Mouse (Mus musculus) neural tube, embryonic 11.5 days (tissue): ENCODE data around the gene U2surp. TPM values are rescaled to one million over a fixed set of nuclear protein-coding genes. Genes with fewer than 3 reads are reported as not detected.

Source experiments
- ATAC-seq: fragments of 200-750 bp; cut with Nextera tagmentation; 2 replicates; pipeline ENCODE4 v1.8.0; 2017; ENCODE audit warnings: moderate number of reproducible peaks, mild to moderate bottlenecking, moderate TSS enrichment, moderate library complexity; ENCODE audit not compliant: insufficient read depth, low FRiP score, low TSS enrichment
- DNase-seq: peaks from one replicate; pipeline ENCODE4 v3.0.0-alpha.2; 2015; ENCODE audit warnings: low spot score
- H3K27ac ChIP-seq: fragments of 300-500 bp; sonication (generic); 2 replicates; pipeline ENCODE4 v1.5.1; 2014; ENCODE audit warnings: low read depth, mild to moderate bottlenecking, low read length
- H3K27me3 ChIP-seq: fragments of 300-500 bp; sonication (generic); 2 replicates; pipeline ENCODE4 v1.6.1; 2014; ENCODE audit warnings: mild to moderate bottlenecking, low read length, mixed read lengths; ENCODE audit not compliant: control insufficient read depth, insufficient read depth
- H3K36me3 ChIP-seq: fragments of 300-500 bp; sonication (generic); 2 replicates; pipeline ENCODE4 v1.6.1; 2014; ENCODE audit warnings: mild to moderate bottlenecking, low read length, moderate library complexity, mixed read lengths; ENCODE audit not compliant: control insufficient read depth, insufficient read depth
- H3K4me1 ChIP-seq: fragments of 300-500 bp; sonication (generic); 2 replicates; pipeline ENCODE4 v1.6.1; 2014; ENCODE audit warnings: low read length, mixed read lengths; ENCODE audit not compliant: control insufficient read depth, insufficient read depth
- H3K4me2 ChIP-seq: fragments of 300-500 bp; sonication (generic); 2 replicates; pipeline ENCODE4 v1.6.1; 2014; ENCODE audit warnings: low read depth, mild to moderate bottlenecking, moderate library complexity
- H3K4me3 ChIP-seq: fragments of 300-500 bp; sonication (generic); 2 replicates; pipeline ENCODE4 v1.5.1; 2014; ENCODE audit warnings: low read depth, low read length
- H3K9ac ChIP-seq: fragments of 300-500 bp; sonication (generic); 2 replicates; pipeline ENCODE4 v1.6.1; 2014; ENCODE audit warnings: mild to moderate bottlenecking, low read length
- H3K9me3 ChIP-seq: fragments of 300-500 bp; sonication (generic); 2 replicates; pipeline ENCODE4 v1.6.1; 2016; ENCODE audit warnings: low read length; ENCODE audit not compliant: control insufficient read depth
- WGBS: fragments of 180-500 bp; shearing (Covaris S2); extraction: QIAGEN DNeasy Blood & Tissue Kit; methylation state at CpG from one replicate; pipeline ENCODE4 v1.1.7; 2014; 5-methylcytosine and 5-hydroxymethylcytosine counted together
- polyA plus RNA-seq: library from polyadenylated mRNA; unstranded; fragments of >200 nt; fragmentation: Nextera tagmentation; extraction: Ambion mirVana; gene quantifications from 2 replicates; pipeline ENCODE4 v1.2.1, GENCODE M21; 2014

U2surp gene
- polyA plus RNA-seq, 1 experiment from 2014 or later, result 119 TPM

GRCm38 (mm10) chr9:95554231-95555221, 42.7 kb upstream of the U2surp start:
- no peaks in the 10 kb centered on the region for H3K9me3 ChIP-seq
- H3K36me3 ChIP-seq, result no peaks in the 10 kb centered on the region
- WGBS, result 85% methylated on average over 18 of the region's 18 CpGs
- no peak for ATAC-seq
- no peaks in the 10 kb centered on the region for H3K4me1 ChIP-seq
- H3K4me2 ChIP-seq, result no peak overlapping the region
- no peak overlapping the region for H3K9ac ChIP-seq
- H3K27me3 ChIP-seq, result peaks cover 15% of the 10 kb centered on the region
- no peak overlapping the region for H3K4me3 ChIP-seq
- no peak for DNase-seq
- H3K27ac ChIP-seq, result no peak overlapping the region

DNA sequence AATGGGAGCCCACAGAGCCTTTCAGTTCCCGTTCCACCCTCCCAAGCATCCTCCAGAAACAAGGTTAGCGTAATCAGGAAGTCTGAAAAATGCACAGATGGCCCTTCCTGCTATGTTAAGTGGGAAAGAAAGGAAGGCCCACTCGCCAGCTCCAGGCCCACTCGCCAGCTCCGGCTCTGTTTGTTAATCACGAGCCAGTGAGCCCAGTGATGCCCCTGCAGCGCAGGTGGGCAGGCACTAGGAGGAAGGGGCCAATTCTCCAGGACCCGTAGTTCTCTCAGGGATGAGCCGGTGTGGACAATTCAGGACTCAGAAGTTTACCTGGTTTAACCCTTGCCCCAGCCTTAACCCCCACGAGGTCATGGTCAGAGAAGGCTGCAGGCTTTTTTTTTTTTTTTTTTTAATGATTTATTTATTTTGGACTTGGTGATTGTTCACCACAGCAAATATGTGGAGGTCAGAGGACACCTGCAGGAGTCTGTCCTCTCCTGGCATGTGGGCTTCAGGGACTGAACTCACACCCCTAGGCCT, 40.4 kb upstream of the U2surp start:
- Histone ChIP-seq H3K4me2 (no peak overlapping the region), H3K9ac (no peak overlapping the region), H3K36me3 (no peaks in the 10 kb centered on the region), H3K4me3 (no peak overlapping the region), H3K4me1 (no peaks in the 10 kb centered on the region), H3K27me3 (no peaks in the 10 kb centered on the region), H3K9me3 (no peaks in the 10 kb centered on the region), H3K27ac (no peak overlapping the region)
- 77% methylated on average over 10 of the region's 10 CpGs for WGBS
- DNase-seq, result no peak
- no peak for ATAC-seq

- H3K4me2 ChIP-seq, result no peak overlapping the region
- no peaks in the 10 kb centered on the region for H3K27me3 ChIP-seq
- 71% methylated on average over 9 of the region's 9 CpGs for WGBS
- ATAC-seq (no peak), DNase-seq (no peak)
- no peak overlapping the region for H3K4me3 ChIP-seq
- no peak overlapping the region for H3K27ac ChIP-seq
- no peak overlapping the region for H3K9ac ChIP-seq
- H3K36me3 ChIP-seq, result no peaks in the 10 kb centered on the region
- H3K4me1 ChIP-seq, result no peaks in the 10 kb centered on the region
- no peaks in the 10 kb centered on the region for H3K9me3 ChIP-seq
Measured at GRCm38 (mm10) chr9:95550856-95551774, 39.3 kb upstream of the U2surp start.

GRCm38 (mm10) chr9:95549626-95550411, 38.0 kb upstream of the U2surp start:
- Histone ChIP-seq H3K27ac (no peak overlapping the region), H3K9me3 (no peaks in the 10 kb centered on the region), H3K4me1 (no peaks in the 10 kb centered on the region), H3K36me3 (no peaks in the 10 kb centered on the region), H3K27me3 (no peaks in the 10 kb centered on the region), H3K4me2 (no peak overlapping the region), H3K9ac (no peak overlapping the region), H3K4me3 (no peak overlapping the region)
- WGBS, result 68% methylated on average over 15 of the region's 15 CpGs
- DNase-seq (no peak), ATAC-seq (no peak)

DNA sequence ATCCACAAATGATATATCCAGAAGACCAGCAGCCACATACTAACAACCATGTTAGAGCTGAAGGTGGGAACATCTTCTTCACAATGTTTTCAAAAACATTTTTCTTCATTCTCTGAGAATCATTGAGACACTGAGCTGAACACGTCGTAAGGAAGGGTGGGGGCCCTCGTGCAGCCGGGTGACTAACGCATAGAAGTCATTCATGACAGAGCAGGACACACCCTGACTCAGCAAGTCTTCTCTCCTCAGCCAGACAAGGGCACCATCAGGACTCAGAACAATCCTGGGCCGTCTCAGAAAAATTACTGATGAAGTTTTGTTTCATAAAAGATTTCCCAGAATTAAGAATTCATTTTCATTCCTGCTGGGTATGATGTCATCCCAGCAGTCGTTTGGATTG, 34.9 kb upstream of the U2surp start:
- Histone ChIP-seq H3K27ac (no peak overlapping the region), H3K36me3 (no peaks in the 10 kb centered on the region), H3K9me3 (no peaks in the 10 kb centered on the region), H3K27me3 (no peaks in the 10 kb centered on the region), H3K4me1 (no peaks in the 10 kb centered on the region), H3K4me2 (no peak overlapping the region), H3K4me3 (no peak overlapping the region), H3K9ac (no peak overlapping the region)
- ATAC-seq, result no peak
- no peak for DNase-seq
- 74% methylated on average over 7 of the region's 7 CpGs for WGBS

GRCm38 (mm10) chr9:95544598-95544997, 32.8 kb upstream of the U2surp start:
- 94% methylated on average over 4 of the region's 4 CpGs for WGBS
- H3K4me1 ChIP-seq, result no peaks in the 10 kb centered on the region
- ATAC-seq (no peak), DNase-seq (no peak)
- no peaks in the 10 kb centered on the region for H3K36me3 ChIP-seq
- H3K27ac ChIP-seq, result no peak overlapping the region
- no peaks in the 10 kb centered on the region for H3K9me3 ChIP-seq
- no peak overlapping the region for H3K4me3 ChIP-seq
- no peak overlapping the region for H3K9ac ChIP-seq
- no peak overlapping the region for H3K4me2 ChIP-seq
- H3K27me3 ChIP-seq, result no peaks in the 10 kb centered on the region

DNA sequence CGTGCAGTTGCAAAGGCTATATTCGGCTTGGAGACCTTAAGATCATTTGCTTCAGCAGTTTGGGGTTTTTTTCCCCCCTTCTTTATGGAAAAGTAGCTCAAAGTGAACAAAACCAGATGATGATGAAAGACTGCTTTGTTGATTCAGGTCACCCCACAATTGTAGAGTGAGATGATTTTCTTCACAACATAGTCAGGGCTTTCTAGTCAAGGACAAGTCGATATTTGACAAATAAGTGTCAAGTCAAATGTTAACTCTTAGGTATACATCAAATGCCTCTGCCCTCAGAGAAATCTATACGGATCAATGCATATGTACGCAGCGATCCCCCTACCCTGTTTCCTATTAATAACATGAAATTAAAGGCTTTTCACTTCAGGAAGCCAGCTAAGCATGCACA, 30.7 kb upstream of the U2surp start:
- Histone ChIP-seq H3K9me3 (no peaks in the 10 kb centered on the region), H3K27me3 (no peaks in the 10 kb centered on the region), H3K27ac (no peak overlapping the region), H3K36me3 (no peaks in the 10 kb centered on the region), H3K4me2 (no peak overlapping the region), H3K4me1 (no peaks in the 10 kb centered on the region), H3K4me3 (no peak overlapping the region), H3K9ac (no peak overlapping the region)
- no peak for ATAC-seq
- 81% methylated on average over 6 of the region's 6 CpGs for whole genome bisulfite sequencing
- no peak for DNase-seq
